Mouse (Mus musculus) heart, postnatal 0 days (tissue): ENCODE data around the gene Usp2. TPM values are rescaled to one million over a fixed set of nuclear protein-coding genes. Genes with fewer than 3 reads are reported as not detected.

Experiments used
- ATAC-seq: fragments of 200-750 bp; cut with Nextera tagmentation; 2 replicates; pipeline ENCODE4 v1.8.0; 2017; ENCODE audit warnings: low read depth, moderate number of reproducible peaks, moderate library complexity; ENCODE audit not compliant: insufficient read depth
- DNase-seq: peaks from one replicate; pipeline ENCODE4 v3.0.0-alpha.2; 2016; ENCODE audit warnings: low spot score
- H3K27ac ChIP-seq: fragments of 300-500 bp; sonication (generic); 2 replicates; pipeline ENCODE4 v1.5.1; 2014; ENCODE audit warnings: low read depth, mild to moderate bottlenecking
- H3K27me3 ChIP-seq: fragments of 300-500 bp; sonication (generic); 2 replicates; pipeline ENCODE4 v1.6.1; 2014; ENCODE audit warnings: low read length, mixed read lengths; ENCODE audit not compliant: control insufficient read depth, insufficient read depth
- H3K36me3 ChIP-seq: fragments of 300-500 bp; sonication (generic); replicated peaks from 2 replicates; pipeline ENCODE4 v1.6.1; 2014; ENCODE audit warnings: low read length, mixed read lengths; ENCODE audit not compliant: control insufficient read depth, insufficient read depth
- H3K4me1 ChIP-seq: fragments of 300-500 bp; sonication (generic); 2 replicates; pipeline ENCODE4 v1.6.1; 2014; ENCODE audit warnings: antibody characterized with exemption; ENCODE audit not compliant: control insufficient read depth, insufficient read depth
- H3K4me2 ChIP-seq: fragments of 300-500 bp; sonication (generic); 2 replicates; pipeline ENCODE4 v1.6.1; 2014; ENCODE audit warnings: low read depth, mild to moderate bottlenecking, low read length, moderate library complexity
- H3K4me3 ChIP-seq: fragments of 300-500 bp; sonication (generic); 2 replicates; pipeline ENCODE4 v1.5.1; 2014; ENCODE audit warnings: low read depth, low read length
- H3K9ac ChIP-seq: fragments of 300-500 bp; sonication (generic); replicated peaks from 2 replicates; pipeline ENCODE4 v1.6.1; 2014; ENCODE audit warnings: low read depth, low read length, mixed read lengths
- H3K9me3 ChIP-seq: fragments of 300-500 bp; sonication (generic); replicated peaks from 2 replicates; pipeline ENCODE4 v1.6.1; 2016; ENCODE audit warnings: low read length; ENCODE audit not compliant: control insufficient read depth
- CTCF ChIP-seq: IDR thresholded peaks from 2 replicates; pipeline ENCODE4 v1.5.1; 2016; ENCODE audit warnings: antibody characterized with exemption, control low read depth, low read depth
- EP300 ChIP-seq: IDR thresholded peaks from 2 replicates; pipeline ENCODE4 v1.6.1; 2016; ENCODE audit warnings: antibody characterized with exemption, low read depth
- WGBS: fragments of 180-500 bp; shearing (Covaris S2); extraction: QIAGEN DNeasy Blood & Tissue Kit; methylation state at CpG from one replicate; pipeline ENCODE4 v1.1.7; 2014; 5-methylcytosine and 5-hydroxymethylcytosine counted together
- polyA plus RNA-seq: library from polyadenylated mRNA; unstranded; fragments of >200 nt; fragmentation: Nextera tagmentation; extraction: Ambion mirVana; gene quantifications from 2 replicates; pipeline ENCODE4 v1.2.1, GENCODE M21; 2015
- total RNA-seq: library from RNA; depleted of rRNA; stranded (reverse); fragments of >200 nt; gene quantifications from 2 replicates; pipeline ENCODE4 v1.2.3, GENCODE M21; 2014; ENCODE audit warnings: low replicate concordance

Gene Usp2
- total and polyA plus RNA-seq, 2 experiments from 2014 or later: 48.6 to 121 TPM

DNA sequence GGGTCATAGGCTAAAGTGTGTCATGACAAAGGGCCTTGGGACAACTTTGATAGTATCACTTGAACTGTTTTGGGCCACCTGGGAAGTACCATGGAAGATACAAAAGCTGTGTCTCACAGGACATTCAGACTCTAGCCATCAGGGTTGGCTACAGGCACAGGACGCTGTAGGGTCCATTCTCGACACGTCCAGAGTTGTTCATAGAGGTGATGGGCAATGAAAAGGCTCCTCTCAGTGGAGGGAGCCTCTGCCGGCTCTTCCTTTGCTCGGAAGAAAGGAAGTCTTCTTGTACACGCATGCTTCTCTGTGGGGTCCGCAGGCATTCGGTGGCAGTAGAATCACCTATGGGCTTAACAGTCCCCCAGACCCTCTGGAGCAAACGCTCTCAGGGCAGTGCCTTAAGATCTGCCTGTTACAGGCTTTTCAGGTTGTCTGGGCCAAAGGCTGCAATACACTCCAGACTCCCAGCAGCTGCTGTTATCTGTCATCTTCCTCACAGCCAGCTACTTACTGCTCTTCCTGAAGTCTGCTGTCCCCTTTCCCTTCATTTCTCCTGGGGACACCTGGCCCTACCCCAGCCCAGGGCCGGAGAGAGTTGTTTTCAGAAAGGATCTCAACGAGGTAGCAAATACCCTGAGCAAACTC is 10.6 kb downstream of the Usp2 start:
- 73% methylated on average over 11 of the region's 11 CpGs for WGBS
- Histone ChIP-seq H3K4me1 (peaks cover 59% of the 10 kb centered on the region), H3K27me3 (no peaks in the 10 kb centered on the region), H3K9ac (no peak overlapping the region), H3K4me2 (no peak overlapping the region; the same call in 1 of the 2 replicates), H3K9me3 (no peaks in the 10 kb centered on the region), H3K27ac (peak overlapping the region; percentile 84), H3K36me3 (peaks cover 8% of the 10 kb centered on the region; the same call in 1 of the 2 replicates), H3K4me3 (no peak overlapping the region)
- ATAC-seq (no peak), DNase-seq (no peak)
- TF ChIP-seq CTCF: no peak
- no peak for TF ChIP-seq EP300

- H3K9me3 ChIP-seq: no peaks in the 10 kb centered on the region
- DNase-seq (no peak), ATAC-seq (no peak)
- H3K9ac ChIP-seq: no peak overlapping the region; the same call in 1 of the 2 replicates
- H3K4me1 ChIP-seq: peaks cover 59% of the 10 kb centered on the region
- peaks cover 8% of the 10 kb centered on the region; the same call in 1 of the 2 replicates for H3K36me3 ChIP-seq
- H3K4me3 ChIP-seq: no peak overlapping the region
- TF ChIP-seq EP300 (no peak), CTCF (no peak)
- H3K4me2 ChIP-seq: peak overlapping the region; percentile 36
- H3K27me3 ChIP-seq: no peaks in the 10 kb centered on the region
- H3K27ac ChIP-seq: peak overlapping the region; percentile 84
- 52% methylated on average over 10 of the region's 10 CpGs for WGBS
Measured at GRCm38 (mm10) chr9:44078136-44078797, 11.4 kb downstream of the Usp2 start.

- ATAC-seq (peak; percentile 93), DNase-seq (peak; percentile 95)
- Histone ChIP-seq H3K9me3 (no peaks in the 10 kb centered on the region), H3K4me1 (peaks cover 62% of the 10 kb centered on the region), H3K36me3 (peaks cover 8% of the 10 kb centered on the region; the same call in 1 of the 2 replicates), H3K9ac (peak overlapping the region; percentile 30; the same call in 1 of the 2 replicates), H3K4me2 (peak overlapping the region; percentile 36), H3K27ac (peak overlapping the region; percentile 84), H3K4me3 (no peak overlapping the region), H3K27me3 (no peaks in the 10 kb centered on the region)
- TF ChIP-seq EP300 (peak; percentile 95), CTCF (no peak)
- 10% methylated on average over 15 of the region's 16 CpGs for WGBS
Measured at GRCm38 (mm10) chr9:44078955-44079756, 12.3 kb downstream of the Usp2 start.

GRCm38 (mm10) chr9:44079997-44080780 is 13.4 kb downstream of the Usp2 start:
- peak overlapping the region; percentile 30; the same call in 1 of the 2 replicates for H3K9ac ChIP-seq
- H3K36me3 ChIP-seq: 0 out of 2 replicates have a peak, but pooled peaks cover 8% of the 10 kb centered on the region
- H3K27me3 ChIP-seq: no peaks in the 10 kb centered on the region
- H3K27ac ChIP-seq: peak overlapping the region; percentile 84
- H3K9me3 ChIP-seq: no peaks in the 10 kb centered on the region
- DNase-seq (no peak), ATAC-seq (no peak)
- no peak for TF ChIP-seq EP300
- TF ChIP-seq CTCF: no peak
- 61% methylated on average over 10 of the region's 10 CpGs for WGBS
- no peak overlapping the region for H3K4me2 ChIP-seq
- H3K4me3 ChIP-seq: no peak overlapping the region
- peaks cover 67% of the 10 kb centered on the region for H3K4me1 ChIP-seq

DNA sequence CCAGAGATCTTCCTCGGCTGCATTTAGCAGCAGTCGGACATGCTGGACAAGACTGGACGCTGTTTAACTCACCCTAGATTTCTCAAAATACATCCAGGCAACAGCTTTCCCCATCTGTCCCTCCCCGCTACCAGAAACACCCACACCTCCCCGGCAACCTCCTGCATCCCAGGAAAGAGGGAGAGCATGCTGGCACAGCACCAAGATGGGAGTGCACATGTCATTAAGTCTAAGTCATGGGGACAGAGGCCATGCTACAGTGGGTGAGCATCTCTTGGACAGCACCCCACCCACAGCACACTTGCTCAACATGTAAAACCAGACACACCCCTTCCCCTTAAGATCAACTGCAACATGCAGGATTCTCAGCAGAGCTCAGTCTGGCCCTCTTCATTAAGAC is 14.1 kb downstream of the Usp2 start:
- Histone ChIP-seq H3K27ac (peak overlapping the region; percentile 52; the same call in 1 of the 2 replicates), H3K4me3 (no peak overlapping the region), H3K9ac (no peak overlapping the region), H3K4me1 (peaks cover 67% of the 10 kb centered on the region), H3K9me3 (no peaks in the 10 kb centered on the region), H3K4me2 (no peak overlapping the region), H3K36me3 (0 out of 2 replicates have a peak, but pooled peaks cover 2% of the 10 kb centered on the region), H3K27me3 (no peaks in the 10 kb centered on the region)
- TF ChIP-seq CTCF: no peak
- DNase-seq (peak; percentile 44), ATAC-seq (no peak)
- 31% methylated on average over 5 of the region's 5 CpGs for WGBS
